Mouse (Mus musculus): ENCODE results near the gene Rcan2.

GRCm38 (mm10) chr17:44058145-44058544, 257.0 kb downstream of the Rcan2 start:
- TF ChIP-seq CTCF (conservative IDR thresholded peaks at IDR 0.05; ENCODE audit: low read length) = no peak
- TF ChIP-seq POU5F1 (IDR thresholded peaks at IDR 0.05; ENCODE audit: borderline replicate concordance, low read length) = no peak

Data from E14TG2a.4 (cell line).